Mouse (Mus musculus) liver, embryonic 14.5 days (tissue): ENCODE measurements around the gene Mfap5.

ENCODE experiments used
- CTCF ChIP-seq: IDR thresholded peaks from 2 replicates; pipeline ENCODE4 v1.5.1; 2016; ENCODE audit warnings: antibody characterized with exemption, low read depth, control low read depth
- EP300 ChIP-seq: IDR thresholded peaks from 2 replicates; pipeline ENCODE4 v1.6.1; 2016; ENCODE audit warnings: antibody characterized with exemption, low read depth

GRCm38 (mm10) chr6:122519384-122519783 lies 13.7 kb downstream of the Mfap5 start:
- TF ChIP-seq CTCF = no peak; the same call in 1 of the 2 replicates
- TF ChIP-seq EP300 = no peak
